Mouse (Mus musculus) CH12.LX (cell line): Measurements from ENCODE around the gene Dnajb4.

Experiments
- BHLHE40 ChIP-seq: IDR thresholded peaks from 2 replicates; pipeline ENCODE4 v1.6.1; 2011; ENCODE audit warnings: mild to moderate bottlenecking, low read depth, low read length, improper control_type of control experiment
- CHD2 ChIP-seq: IDR thresholded peaks from 2 replicates; pipeline ENCODE4 v1.6.1; 2011; ENCODE audit warnings: low read length, improper control_type of control experiment
- CTCF ChIP-seq, 2 experiments: IDR thresholded peaks in 1 of 2; conservative IDR thresholded peaks in 1 of 2; 2 replicates each; pipeline ENCODE4 v1.5.1; 2011 to 2012; ENCODE audit warnings: low read depth in 2 of 2, low read length in 2 of 2, improper control_type of control experiment in 1 of 2, inconsistent platforms in 1 of 2, mild to moderate bottlenecking in 1 of 2, moderate library complexity in 1 of 2
- E2F4 ChIP-seq: IDR thresholded peaks from 2 replicates; pipeline ENCODE4 v1.6.1; 2011; ENCODE audit warnings: low read depth, low read length, improper control_type of control experiment; ENCODE audit not compliant: insufficient replicate concordance
- ELF1 ChIP-seq: IDR thresholded peaks from 2 replicates; pipeline ENCODE4 v1.6.1; 2014; ENCODE audit warnings: low read depth, mild to moderate bottlenecking, inconsistent platforms, low read length, improper control_type of control experiment
- EP300 ChIP-seq: IDR thresholded peaks from 2 replicates; pipeline ENCODE4 v1.6.1; 2011; ENCODE audit warnings: low read length, improper control_type of control experiment
- MAFK ChIP-seq: IDR thresholded peaks from 2 replicates; pipeline ENCODE4 v1.6.1; 2011; ENCODE audit warnings: low read length, improper control_type of control experiment; ENCODE audit not compliant: insufficient replicate concordance
- MAX ChIP-seq: IDR thresholded peaks from 2 replicates; pipeline ENCODE4 v1.6.1; 2011; ENCODE audit warnings: low read length, improper control_type of control experiment
- MEF2A ChIP-seq: IDR thresholded peaks from 2 replicates; pipeline ENCODE4 v1.6.1; 2014; ENCODE audit warnings: low read depth, mild to moderate bottlenecking, inconsistent platforms, low read length, improper control_type of control experiment, borderline replicate concordance
- POLR2A ChIP-seq: IDR thresholded peaks from 2 replicates; pipeline ENCODE4 v1.6.1; 2011; ENCODE audit warnings: low read depth, mild to moderate bottlenecking, improper control_type of control experiment, low read length
- RCOR1 ChIP-seq: conservative IDR thresholded peaks from 2 replicates; pipeline ENCODE4 v1.6.1; 2012; ENCODE audit warnings: low read depth, mild to moderate bottlenecking, inconsistent platforms, low read length, improper control_type of control experiment
- UBTF ChIP-seq: IDR thresholded peaks from 2 replicates; pipeline ENCODE4 v1.6.1; 2012; ENCODE audit warnings: low read depth, mild to moderate bottlenecking, inconsistent platforms, low read length, improper control_type of control experiment, moderate library complexity
- USF1 ChIP-seq: IDR thresholded peaks from 2 replicates; pipeline ENCODE4 v1.6.1; 2014; ENCODE audit warnings: low read depth, mild to moderate bottlenecking, inconsistent platforms, low read length, improper control_type of control experiment

- TF ChIP-seq CTCF (conservative IDR thresholded peaks at IDR 0.05 in 1 of 2, IDR thresholded peaks at IDR 0.05 in 1 of 2; ENCODE audit: low read depth in 2 of 2, low read length in 2 of 2) = no peak
- TF ChIP-seq POLR2A = no peak
- no peak for TF ChIP-seq MAFK
- no peak for TF ChIP-seq UBTF
- no peak for TF ChIP-seq RCOR1
- TF ChIP-seq EP300 = no peak
- TF ChIP-seq E2F4 = no peak
- TF ChIP-seq CHD2 = no peak
- no peak for TF ChIP-seq ELF1
- no peak for TF ChIP-seq BHLHE40
- no peak for TF ChIP-seq USF1
- TF ChIP-seq MEF2A = no peak
- no peak for TF ChIP-seq MAX
Measured at GRCm38 (mm10) chr3:152238836-152239235, 28.7 kb upstream of the Dnajb4 start.
